Mouse (Mus musculus): ENCODE data around the gene Cdyl.

Cdyl gene

GRCm38 (mm10) chr13:35755655-35756283 is 96.1 kb downstream of the Cdyl start:
- no peak for ATAC-seq (ENCODE audit: insufficient number of reproducible peaks, low FRiP score, low TSS enrichment)

DNA sequence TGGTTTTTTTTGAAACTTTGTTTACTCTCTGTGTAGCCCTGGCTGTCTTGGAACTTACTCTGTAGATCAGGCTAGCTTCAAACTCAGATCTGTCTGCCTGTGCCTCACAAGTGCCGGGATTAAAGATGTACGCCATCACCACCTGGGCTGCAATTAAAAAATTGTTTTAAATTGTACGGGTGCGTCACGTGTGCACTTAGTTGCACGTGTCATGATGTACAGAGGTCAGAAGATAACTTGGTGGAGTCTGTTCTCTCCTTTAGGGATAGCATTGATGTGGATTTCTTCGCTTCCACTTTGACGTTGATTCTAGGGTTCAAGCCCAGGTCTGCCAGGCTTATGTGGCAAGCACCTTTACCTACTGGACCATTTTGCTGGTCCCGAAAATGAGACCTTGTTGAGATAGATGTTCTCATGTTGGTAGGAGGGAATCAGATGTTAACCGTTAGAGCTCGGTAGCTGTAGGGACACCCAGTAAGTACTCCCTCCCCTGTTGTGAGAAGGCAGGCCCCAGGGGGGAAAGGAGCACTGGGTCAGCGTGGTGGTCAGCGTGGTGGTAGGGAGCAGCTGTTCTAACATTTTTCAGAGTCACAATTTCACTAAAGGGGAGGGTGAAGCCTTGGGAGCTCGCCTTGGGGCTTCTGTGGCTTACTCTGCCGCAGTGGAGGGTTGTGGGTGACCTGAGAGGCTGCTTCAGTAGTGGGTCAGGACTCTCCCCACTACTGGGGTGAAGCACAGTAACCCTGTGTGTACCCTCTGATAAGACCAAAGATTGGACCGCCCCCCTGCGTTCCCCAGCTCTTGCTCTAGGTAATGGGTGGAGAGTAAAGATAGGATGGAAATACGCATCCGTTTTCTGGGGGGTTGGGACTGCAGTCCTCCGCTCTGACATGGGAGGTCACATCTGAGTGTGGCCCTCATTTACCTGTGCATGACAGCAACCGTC is 97.0 kb downstream of the Cdyl start:
- ATAC-seq (ENCODE audit: insufficient number of reproducible peaks, low FRiP score, low TSS enrichment): no peak

DNA sequence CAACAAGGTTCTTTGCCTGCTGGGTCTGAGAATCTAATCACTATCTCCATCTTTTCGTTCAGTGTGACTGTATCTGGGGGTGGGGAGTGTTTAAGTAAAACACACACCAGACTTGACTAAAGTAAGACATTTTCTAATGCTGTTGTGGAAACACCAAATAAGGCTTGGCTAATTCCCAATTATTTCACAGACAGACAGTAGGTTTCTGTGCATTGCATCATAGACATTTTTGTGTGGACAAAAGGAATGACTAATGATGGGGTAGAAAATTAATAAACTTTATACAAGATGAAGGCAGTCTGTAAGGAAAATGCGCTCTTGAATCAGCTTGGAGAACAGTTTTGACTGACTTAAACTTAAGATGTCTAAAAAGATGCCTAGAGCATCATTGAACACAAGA is 100.7 kb downstream of the Cdyl start:
- no peak for ATAC-seq (ENCODE audit: insufficient number of reproducible peaks, low FRiP score, low TSS enrichment)

DNA sequence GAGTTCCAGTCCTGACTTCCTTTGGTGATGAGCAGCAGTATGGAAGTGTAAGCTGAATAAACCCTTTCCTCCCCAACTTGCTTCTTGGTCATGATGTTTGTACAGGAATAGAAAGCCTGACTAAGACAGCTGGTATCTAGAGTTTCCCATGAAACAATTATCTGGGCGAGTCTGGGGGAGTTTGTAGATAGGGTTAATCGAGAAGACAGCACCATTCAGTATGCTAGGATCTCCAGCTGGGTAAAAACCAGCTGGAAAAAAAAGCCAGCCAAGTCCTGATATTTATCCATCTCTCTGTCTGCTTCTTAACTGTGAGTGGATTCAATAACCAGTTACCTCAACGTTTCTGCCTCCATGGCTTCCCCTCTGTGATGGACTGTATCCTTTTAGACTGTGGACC is 104.9 kb downstream of the Cdyl start:
- ATAC-seq (ENCODE audit: insufficient number of reproducible peaks, low FRiP score, low TSS enrichment): no peak

GRCm38 (mm10) chr13:35765817-35766216 is 106.2 kb downstream of the Cdyl start:
- no peak for ATAC-seq (ENCODE audit: insufficient number of reproducible peaks, low FRiP score, low TSS enrichment)

DNA sequence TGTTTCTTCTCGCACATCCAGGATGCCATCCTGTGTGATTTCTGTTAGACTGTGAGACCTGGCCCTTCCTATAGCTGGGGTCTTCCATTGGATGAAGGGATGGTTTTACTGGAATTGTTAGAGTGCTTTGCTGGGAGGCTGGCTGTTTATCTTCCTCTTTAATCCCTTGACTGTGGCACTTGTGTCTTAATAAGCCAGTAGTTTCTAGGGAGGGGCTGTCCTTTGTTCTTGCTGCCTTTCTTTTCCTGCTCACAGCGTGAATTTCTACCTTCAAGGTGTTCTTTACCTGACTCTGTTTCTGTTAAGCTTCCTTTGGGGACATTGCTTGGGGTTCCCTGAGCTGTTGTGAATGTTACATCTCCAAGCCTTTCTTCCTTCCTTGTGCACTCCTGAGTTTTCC is 110.0 kb downstream of the Cdyl start:
- no peak for ATAC-seq (ENCODE audit: insufficient number of reproducible peaks, low FRiP score, low TSS enrichment)

DNA sequence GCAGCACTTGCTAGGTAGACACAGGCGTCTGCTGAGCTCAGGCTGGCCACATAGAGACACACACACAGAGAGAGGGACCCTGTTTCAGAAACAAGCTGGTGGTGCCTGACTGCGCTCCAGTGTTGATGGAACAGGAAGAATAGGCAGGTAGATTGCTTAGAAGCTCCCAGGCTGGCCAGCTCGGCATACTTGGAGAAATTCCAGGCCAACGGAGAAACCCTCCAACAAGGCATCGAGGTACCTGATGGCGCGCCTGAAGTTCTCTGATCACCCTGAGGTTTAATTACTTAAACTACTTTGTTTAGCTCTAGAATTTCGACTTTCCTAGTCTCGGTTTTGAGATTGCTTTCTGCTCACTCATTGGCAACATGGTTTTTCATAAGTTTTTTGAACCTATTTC is 110.8 kb downstream of the Cdyl start:
- no peak for ATAC-seq (ENCODE audit: insufficient number of reproducible peaks, low FRiP score, low TSS enrichment)

- peak; percentile 33; the same call in 1 of the 2 replicates for ATAC-seq (ENCODE audit: insufficient number of reproducible peaks, low FRiP score, low TSS enrichment)
These were observed 112.3 kb downstream of the Cdyl start for GRCm38 (mm10) chr13:35771968-35772382.

DNA sequence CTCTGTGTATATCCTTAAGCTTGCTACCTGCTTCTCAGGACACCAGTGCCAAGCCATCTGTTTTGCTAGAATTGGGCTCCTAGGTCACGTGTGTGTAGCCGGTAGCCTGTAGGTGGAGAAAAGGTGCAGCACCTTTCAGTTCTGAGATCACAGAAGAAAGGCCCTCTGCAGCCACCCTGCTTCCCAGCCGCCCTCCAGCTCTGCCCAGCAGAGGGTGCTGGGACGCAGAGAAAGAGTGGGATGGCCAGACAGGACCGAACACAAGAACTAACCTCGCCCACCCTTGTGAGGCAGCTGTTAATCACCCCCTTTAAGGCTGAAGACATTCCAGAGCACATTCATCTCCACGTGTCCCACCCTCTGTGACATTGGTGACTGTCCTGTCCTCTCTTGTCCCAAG is 114.1 kb downstream of the Cdyl start:
- ATAC-seq (ENCODE audit: insufficient number of reproducible peaks, low FRiP score, low TSS enrichment): peak; percentile 61

DNA sequence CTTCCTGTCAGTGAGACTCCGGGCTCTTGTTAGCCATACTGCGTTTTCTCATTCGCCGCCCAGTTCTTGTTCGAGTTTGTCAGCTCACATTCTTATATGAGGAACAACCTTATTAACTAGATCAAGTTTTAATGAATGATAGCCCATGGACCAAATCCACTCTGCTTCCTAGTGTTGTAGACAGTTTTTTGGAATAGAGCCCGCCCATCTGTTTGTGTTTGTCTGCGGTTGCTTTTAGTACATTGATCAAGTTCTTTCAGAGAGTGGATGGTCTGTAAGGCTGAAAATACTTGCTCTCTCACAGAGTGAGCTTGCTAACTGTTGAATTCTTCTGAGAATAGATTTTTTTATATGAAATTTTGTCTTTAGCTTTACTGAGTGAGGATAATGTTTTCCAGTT is 116.5 kb downstream of the Cdyl start:
- no peak for ATAC-seq (ENCODE audit: insufficient number of reproducible peaks, low FRiP score, low TSS enrichment)

GRCm38 (mm10) chr13:35780714-35781113 is 121.1 kb downstream of the Cdyl start:
- no peak for ATAC-seq (ENCODE audit: insufficient number of reproducible peaks, low FRiP score, low TSS enrichment)

GRCm38 (mm10) chr13:35781755-35782154 is 122.1 kb downstream of the Cdyl start:
- no peak for ATAC-seq (ENCODE audit: insufficient number of reproducible peaks, low FRiP score, low TSS enrichment)

- ATAC-seq (ENCODE audit: insufficient number of reproducible peaks, low FRiP score, low TSS enrichment): peak; percentile 64
These were observed 123.3 kb downstream of the Cdyl start for GRCm38 (mm10) chr13:35782949-35783348.

DNA sequence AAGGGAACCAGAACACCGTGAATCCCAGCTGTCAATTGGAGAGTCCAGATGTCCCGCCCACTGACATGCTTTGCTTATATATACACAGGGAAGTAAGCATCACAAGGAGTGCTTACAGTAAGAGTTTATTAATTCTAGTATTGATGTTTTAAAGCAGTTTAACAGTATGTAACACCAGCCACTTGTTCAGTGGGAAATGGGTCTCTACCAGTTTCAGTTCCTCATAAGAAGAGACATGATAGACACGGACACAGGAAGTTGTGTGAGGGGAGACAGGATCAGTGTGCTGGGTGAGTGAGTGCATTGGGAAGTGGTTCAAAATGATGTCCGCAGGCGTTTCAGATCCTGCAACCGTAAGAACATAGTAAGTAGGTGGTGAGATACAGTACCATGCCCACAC is 123.9 kb downstream of the Cdyl start:
- no peak for ATAC-seq (ENCODE audit: insufficient number of reproducible peaks, low FRiP score, low TSS enrichment)

DNA sequence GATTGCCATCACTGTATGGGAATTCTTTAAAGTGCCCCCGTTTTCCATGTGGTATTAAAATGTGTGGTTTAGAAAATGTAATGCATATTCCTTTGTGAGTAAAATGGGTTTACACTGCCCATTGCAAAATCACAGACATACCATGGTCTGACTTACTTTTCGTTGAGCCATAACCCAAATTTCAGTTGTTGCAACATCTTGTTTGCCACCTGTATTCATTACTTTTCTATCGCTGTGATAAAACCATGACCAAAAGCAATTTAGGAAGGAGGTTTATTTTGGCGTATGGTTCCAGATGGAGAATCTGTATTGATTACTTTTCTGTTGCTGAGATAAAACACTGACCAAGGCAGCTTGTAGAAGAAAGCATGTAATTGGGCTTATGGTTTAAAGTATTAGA is 124.6 kb downstream of the Cdyl start:
- ATAC-seq (ENCODE audit: insufficient number of reproducible peaks, low FRiP score, low TSS enrichment): no peak

DNA sequence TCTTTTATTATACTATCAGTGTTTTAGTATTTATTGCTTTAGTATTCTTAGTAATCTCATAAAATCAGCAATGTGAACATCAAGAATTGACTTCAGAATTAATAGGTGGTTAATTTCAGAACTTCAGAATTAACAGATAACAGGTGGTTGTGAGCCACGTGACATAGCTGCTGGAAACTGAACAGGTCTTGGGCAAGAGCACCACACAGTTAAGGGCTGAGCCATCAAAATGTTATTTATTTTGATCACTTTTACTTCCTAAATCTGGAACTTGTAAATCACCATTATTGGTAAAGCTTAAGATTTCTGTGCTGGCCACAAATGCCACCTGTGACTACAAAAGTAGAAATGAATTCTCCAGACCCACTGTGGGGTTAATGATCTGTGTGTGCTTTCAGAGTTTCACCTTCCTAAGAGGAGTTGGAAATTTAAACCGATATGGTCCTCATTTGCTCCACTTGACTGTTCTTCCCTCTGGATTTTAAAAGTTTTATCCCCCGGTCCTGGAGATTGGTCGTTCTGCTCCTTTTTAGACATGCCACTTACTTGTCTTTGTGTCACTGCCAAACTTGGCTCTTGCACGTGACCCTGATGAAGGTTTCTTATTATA is 125.8 kb downstream of the Cdyl start:
- no peak for ATAC-seq (ENCODE audit: insufficient number of reproducible peaks, low FRiP score, low TSS enrichment)

DNA sequence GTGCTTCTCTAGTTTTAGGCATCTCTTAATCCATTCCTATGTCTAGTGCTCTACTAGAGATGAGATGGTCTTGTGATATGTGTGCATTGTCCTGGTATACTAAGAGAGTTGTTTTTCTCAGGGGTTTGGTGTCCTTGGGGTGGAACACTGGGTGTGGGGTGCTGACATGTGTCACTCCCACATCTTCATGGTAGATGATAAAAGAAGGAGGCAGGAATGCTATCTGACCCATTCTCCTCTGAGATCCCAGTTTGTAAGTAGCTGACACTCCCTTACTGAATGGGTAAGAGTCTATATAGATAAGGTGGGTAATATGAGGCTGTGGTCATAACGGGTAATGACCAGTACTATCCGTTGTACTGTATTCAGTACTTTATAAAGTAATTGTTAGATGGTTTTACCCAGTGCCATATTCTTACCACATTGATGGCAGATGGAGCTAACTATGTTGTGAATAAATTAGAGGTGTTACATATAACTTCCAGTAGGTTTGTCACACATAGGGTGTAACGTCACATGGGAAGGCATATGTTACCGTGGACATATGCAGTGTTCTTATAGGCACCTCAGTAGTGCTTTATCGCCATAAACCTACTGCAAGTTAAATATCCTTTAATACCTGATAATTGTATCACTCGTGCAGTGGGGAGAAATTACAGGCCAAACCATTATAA is 127.2 kb downstream of the Cdyl start:
- ATAC-seq (ENCODE audit: insufficient number of reproducible peaks, low FRiP score, low TSS enrichment): no peak

GRCm38 (mm10) chr13:35789577-35789976 is 129.9 kb downstream of the Cdyl start:
- ATAC-seq (ENCODE audit: insufficient number of reproducible peaks, low FRiP score, low TSS enrichment): no peak

- ATAC-seq (ENCODE audit: insufficient number of reproducible peaks, low FRiP score, low TSS enrichment): no peak
These were observed 130.8 kb downstream of the Cdyl start for GRCm38 (mm10) chr13:35790431-35790830.

GRCm38 (mm10) chr13:35794309-35794708 is 134.7 kb downstream of the Cdyl start:
- peak; percentile 32 for ATAC-seq (ENCODE audit: insufficient number of reproducible peaks, low FRiP score, low TSS enrichment)

- ATAC-seq (ENCODE audit: insufficient number of reproducible peaks, low FRiP score, low TSS enrichment): no peak
These were observed 135.1 kb downstream of the Cdyl start for GRCm38 (mm10) chr13:35794774-35795173.
